Mouse (Mus musculus): ENCODE results near the gene Galnt9. TPM values are rescaled to one million over a fixed set of nuclear protein-coding genes. Genes with fewer than 3 reads are reported as not detected.

Galnt9 gene
- 0.06 and 0.07 TPM in 2 replicates for polyA plus RNA-seq (2012; rRNA removed)

GRCm38 (mm10) chr5:110543951-110544690 is at the start of gene Galnt9:
Gene Galnt9 (plus strand): TSS chr5:110544355.

GRCm38 (mm10) chr5:110652719-110653648 is 108.8 kb downstream of the Galnt9 start, which contains the start of the genes Noc4l and Ddx51:
Gene Noc4l (minus strand): TSS chr5:110653417.
Gene Ddx51 (plus strand): TSS chr5:110653451.

Other genes starting within 250 kb of the Galnt9 start
- gene P2rx2, start 201.1 kb upstream of the Galnt9 start, polyA plus RNA-seq (2012; rRNA removed): 0.02 TPM in 1 of 2 replicates, not detected in the other
- not detected in 2 replicates for gene Lrcol1, start 199.6 kb upstream of the Galnt9 start, polyA plus RNA-seq (2012; rRNA removed)
- gene Fbrsl1, start 95.9 kb upstream of the Galnt9 start, polyA plus RNA-seq (2012; rRNA removed): 7.2 and 9.3 TPM in 2 replicates
- 46.6 and 54.3 TPM in 2 replicates for gene Noc4l, start 109.1 kb downstream of the Galnt9 start, polyA plus RNA-seq (2012; rRNA removed)
- 8.7 and 9.8 TPM in 2 replicates for gene Ddx51, start 109.1 kb downstream of the Galnt9 start, polyA plus RNA-seq (2012; rRNA removed)
- gene Ep400, start 226.4 kb downstream of the Galnt9 start, polyA plus RNA-seq (2012; rRNA removed): 13.4 and 18.7 TPM in 2 replicates
- gene Pus1, start 236.3 kb downstream of the Galnt9 start, polyA plus RNA-seq (2012; rRNA removed): 24.5 and 27.7 TPM in 2 replicates